In the genomic region with DNA sequence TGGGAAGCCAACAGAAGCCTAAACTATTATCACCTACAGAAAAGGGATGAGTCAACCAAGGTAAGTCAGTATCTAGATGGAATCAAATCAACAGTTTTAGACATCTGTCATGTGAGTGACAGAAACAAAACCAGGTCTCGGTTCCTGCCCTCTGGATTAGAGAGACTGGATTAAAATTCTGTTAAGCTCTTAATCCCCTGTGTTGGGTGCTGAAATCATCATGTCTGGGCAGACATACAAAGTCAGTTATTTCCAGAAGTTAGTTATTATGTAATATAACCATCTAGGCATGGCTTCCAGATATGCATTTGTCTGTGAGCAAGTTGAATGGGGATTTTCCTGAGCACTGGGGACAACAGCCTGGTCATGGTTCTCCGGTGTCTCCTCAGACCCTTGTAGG, we compare ENCODE assay signal across 23 mouse cellular contexts. TPM values are rescaled to one million over a fixed set of nuclear protein-coding genes. Genes with fewer than 3 reads are reported as not detected.
"Had no signal": no experiment of that assay in that cellular context is flagged by ENCODE, and none has a peak within 500 bp of the region (broad histone marks: within the 10 kb centered on the region; RNA-seq: fewer than 3 reads in every experiment).

No protein-coding gene starts in this region.

- H3K9ac ChIP-seq: liver, embryonic 13.5 days; liver, embryonic 15.5 days; lung, embryonic 14.5 days; midbrain, embryonic 12.5 days; neural tube, embryonic 13.5 days; neural tube, embryonic 15.5 days; stomach, embryonic 15.5 days had no signal

- H3K4me2 ChIP-seq: liver, embryonic 11.5 days; liver, embryonic 13.5 days; liver, embryonic 15.5 days; lung, embryonic 14.5 days; midbrain, embryonic 12.5 days; neural tube, embryonic 13.5 days; neural tube, embryonic 15.5 days; stomach, embryonic 15.5 days had no signal

- DNase-seq: liver, embryonic 13.5 days; lung, adult 18-20 months; lung, embryonic 14.5 days; lung, postnatal 10 days; lung, postnatal 4 days; midbrain, embryonic 14.5 days; right cerebral cortex, adult 18-20 months; right cerebral cortex, postnatal 25 days; right cerebral cortex, postnatal 4 days; spleen, adult 18-20 months; thymus, adult 18-20 months; thymus, postnatal 25 days had no signal

- H3K9me3 ChIP-seq: liver, embryonic 13.5 days; liver, embryonic 15.5 days; midbrain, embryonic 10.5 days; midbrain, embryonic 12.5 days; neural tube, embryonic 13.5 days; neural tube, embryonic 15.5 days; stomach, embryonic 15.5 days had no signal

- H3K4me3 ChIP-seq: liver, embryonic 13.5 days; liver, embryonic 15.5 days; midbrain, embryonic 10.5 days; midbrain, embryonic 12.5 days; myocyte; neural tube, embryonic 13.5 days; neural tube, embryonic 15.5 days; stomach, embryonic 15.5 days had no signal

- H3K36me3 ChIP-seq: liver, embryonic 13.5 days; liver, embryonic 15.5 days; midbrain, embryonic 10.5 days; midbrain, embryonic 12.5 days; neural tube, embryonic 13.5 days; neural tube, embryonic 15.5 days; stomach, embryonic 15.5 days had no signal

- H3K4me1 ChIP-seq: midbrain, embryonic 10.5 days; midbrain, embryonic 12.5 days; neural tube, embryonic 13.5 days; neural tube, embryonic 15.5 days had no signal

- ATAC-seq: midbrain, embryonic 16.5 days had no signal

- H3K27ac ChIP-seq: liver, embryonic 13.5 days; liver, embryonic 15.5 days; midbrain, embryonic 10.5 days; midbrain, embryonic 12.5 days; neural tube, embryonic 13.5 days; neural tube, embryonic 15.5 days; stomach, embryonic 15.5 days had no signal

- H3K27me3 ChIP-seq: midbrain, embryonic 12.5 days; neural tube, embryonic 13.5 days; neural tube, embryonic 15.5 days; stomach, embryonic 15.5 days had no signal

RNA-seq across cellular contexts. Expression of gene Smoc2, which starts 33.0 kb away (rescaled TPM):
- total RNA-seq: megakaryocyte, adult 5-6 weeks; megakaryocyte-erythroid progenitor cell, adult 5-6 weeks had no signal

RNA-seq across cellular contexts. Expression of gene Dact2, which starts 42.2 kb away (rescaled TPM):
- total RNA-seq: megakaryocyte, adult 5-6 weeks; megakaryocyte-erythroid progenitor cell, adult 5-6 weeks had no signal
